Comparison of ENCODE assay signal across 10 mouse cellular contexts in genomic region chr11:47704930-47705787, GRCm38 (mm10).
DNase-seq lines count a peak whose midpoint lies in the region; ATAC-seq lines count a peak whose summit lies in the region.
"Had no signal": no experiment of that assay in that cellular context is flagged by ENCODE, and none has a peak within 500 bp of the region (broad histone marks: within the 10 kb centered on the region; RNA-seq: fewer than 3 reads in every experiment).

No protein-coding gene starts in this region.

- no peaks in the 10 kb centered on the region for H3K36me3 ChIP-seq in midbrain, embryonic 13.5 days
- H3K36me3 ChIP-seq in midbrain, embryonic 11.5 days (ENCODE audit: control insufficient read depth, insufficient read depth, low read length) = no peaks in the 10 kb centered on the region
- H3K36me3 ChIP-seq: liver, embryonic 15.5 days had no signal

- 0 out of 2 replicates have a peak, but pooled peaks cover 4% of the 10 kb centered on the region for H3K4me1 ChIP-seq in midbrain, embryonic 13.5 days (replicated peaks)
- no peaks in the 10 kb centered on the region for H3K4me1 ChIP-seq in midbrain, embryonic 11.5 days (ENCODE audit: control insufficient read depth, insufficient read depth, low read length)
- H3K4me1 ChIP-seq: liver, embryonic 15.5 days had no signal

- no peak for DNase-seq in midbrain, embryonic 11.5 days (ENCODE audit: low spot score, missing footprints)
- DNase-seq in frontal cortex, postnatal 36 days (ENCODE audit: low spot score in 2 of 2) = peak; percentile 31 to 50
- DNase-seq in left cerebral cortex, adult 11 months (ENCODE audit: low spot score) = peak; percentile 8
- DNase-seq in right cerebral cortex, adult 18-20 months = peak; percentile 44
- DNase-seq in thymus, postnatal 36 days = no peak
- no peak for DNase-seq in spleen, postnatal 4 days (ENCODE audit: low spot score in 2 of 2)

- H3K4me2 ChIP-seq in midbrain, embryonic 13.5 days (replicated peaks) = no peak overlapping the region
- no peak overlapping the region for H3K4me2 ChIP-seq in midbrain, embryonic 11.5 days
- H3K4me2 ChIP-seq: liver, embryonic 15.5 days had no signal

- no peaks in the 10 kb centered on the region for H3K9me3 ChIP-seq in midbrain, embryonic 13.5 days
- H3K9me3 ChIP-seq in midbrain, embryonic 11.5 days (ENCODE audit: control insufficient read depth, low read length) = no peaks in the 10 kb centered on the region
- H3K9me3 ChIP-seq: liver, embryonic 15.5 days had no signal

- H3K27me3 ChIP-seq in midbrain, embryonic 13.5 days = no peaks in the 10 kb centered on the region
- H3K27me3 ChIP-seq in midbrain, embryonic 11.5 days (ENCODE audit: control insufficient read depth, insufficient read depth, low read length) = no peaks in the 10 kb centered on the region
- H3K27me3 ChIP-seq: liver, embryonic 15.5 days had no signal

- no peak overlapping the region for H3K9ac ChIP-seq in midbrain, embryonic 13.5 days (replicated peaks)
- no peak overlapping the region for H3K9ac ChIP-seq in midbrain, embryonic 11.5 days (ENCODE audit: low read length)
- H3K9ac ChIP-seq: liver, embryonic 15.5 days had no signal

- 73% methylated on average over 8 of the region's 8 CpGs for WGBS in midbrain, embryonic 13.5 days
- 81% methylated on average over 8 of the region's 8 CpGs for WGBS in midbrain, embryonic 11.5 days

- no peak overlapping the region for H3K27ac ChIP-seq in midbrain, embryonic 13.5 days
- no peak overlapping the region for H3K27ac ChIP-seq in midbrain, embryonic 11.5 days (ENCODE audit: low read depth, low read length)
- H3K27ac ChIP-seq: liver, embryonic 15.5 days had no signal

- H3K4me3 ChIP-seq in midbrain, embryonic 13.5 days (replicated peaks) = no peak overlapping the region
- no peak overlapping the region for H3K4me3 ChIP-seq in midbrain, embryonic 11.5 days (ENCODE audit: low read depth, low read length)
- H3K4me3 ChIP-seq: erythroblast, embryonic 14.5 days; liver, embryonic 15.5 days had no signal

- ATAC-seq in midbrain, embryonic 13.5 days = 0 out of 2 replicates have a peak, but pooled peaks have one; percentile 34
- no peak for ATAC-seq in midbrain, embryonic 11.5 days (ENCODE audit: low FRiP score)
- ATAC-seq in megakaryocyte-erythroid progenitor cell, adult 5-6 weeks (replicated peaks; ENCODE audit: low FRiP score, low TSS enrichment, poor library complexity, severe bottlenecking) = no peak

Comparison
In these comparisons a context has a peak if more than half of its experiments do, and no peak if none do; other contexts are left out.
1. DNase-seq: peak in frontal cortex, postnatal 36 days (2 of 2), left cerebral cortex, adult 11 months (single experiment) and right cerebral cortex, adult 18-20 months (single experiment); none in midbrain, embryonic 11.5 days (single experiment), thymus, postnatal 36 days (0 of 2) and spleen, postnatal 4 days (0 of 2).